Mouse (Mus musculus) lung, postnatal 0 days (tissue): ENCODE results near the gene Mbl2. TPM values are rescaled to one million over a fixed set of nuclear protein-coding genes. Genes with fewer than 3 reads are reported as not detected.

ENCODE experiments used
- ATAC-seq: fragments of 200-750 bp; cut with Nextera tagmentation; 2 replicates; pipeline ENCODE4 v1.8.0; 2017; ENCODE audit warnings: moderate library complexity
- DNase-seq: peaks from one replicate; pipeline ENCODE4 v3.0.0-alpha.2; 2016; ENCODE audit warnings: low spot score
- H3K27ac ChIP-seq: fragments of 300-500 bp; sonication (generic); 2 replicates; pipeline ENCODE4 v1.5.1; 2014; ENCODE audit warnings: antibody characterized with exemption, mild to moderate bottlenecking, low read length, mixed read lengths
- H3K27me3 ChIP-seq: fragments of 300-500 bp; sonication (generic); replicated peaks from 2 replicates; pipeline ENCODE4 v1.6.1; 2014; ENCODE audit warnings: low read length, mixed read lengths; ENCODE audit not compliant: insufficient read depth
- H3K36me3 ChIP-seq: fragments of 300-500 bp; sonication (generic); 2 replicates; pipeline ENCODE4 v1.6.1; 2014; ENCODE audit warnings: low read length, mixed read lengths; ENCODE audit not compliant: insufficient read depth
- H3K4me1 ChIP-seq: fragments of 300-500 bp; sonication (generic); 2 replicates; pipeline ENCODE4 v1.6.1; 2014; ENCODE audit warnings: antibody characterized with exemption, low read depth, low read length, mixed read lengths; ENCODE audit not compliant: insufficient read depth
- H3K4me2 ChIP-seq: fragments of 300-500 bp; sonication (generic); replicated peaks from 2 replicates; pipeline ENCODE4 v1.6.1; 2014; ENCODE audit warnings: low read depth, mild to moderate bottlenecking, low read length, moderate library complexity, mixed read lengths
- H3K4me3 ChIP-seq: fragments of 300-500 bp; sonication (generic); 2 replicates; pipeline ENCODE4 v1.5.1; 2014; ENCODE audit warnings: low read depth, low read length
- H3K9ac ChIP-seq: fragments of 300-500 bp; sonication (generic); replicated peaks from 2 replicates; pipeline ENCODE4 v1.6.1; 2014; ENCODE audit warnings: low read depth, mild to moderate bottlenecking
- H3K9me3 ChIP-seq: fragments of 300-500 bp; sonication (generic); 2 replicates; pipeline ENCODE4 v1.6.1; 2016; ENCODE audit warnings: low read length, mixed read lengths
- CTCF ChIP-seq: IDR thresholded peaks from 2 replicates; pipeline ENCODE4 v1.5.1; 2016; ENCODE audit warnings: antibody characterized with exemption, mild to moderate bottlenecking
- EP300 ChIP-seq: IDR thresholded peaks from 2 replicates; pipeline ENCODE4 v1.6.1; 2016; ENCODE audit warnings: antibody characterized with exemption, mild to moderate bottlenecking, control low read depth
- WGBS: fragments of 180-500 bp; shearing (Covaris S2); extraction: QIAGEN DNeasy Blood & Tissue Kit; methylation state at CpG from one replicate; pipeline ENCODE4 v1.1.7; 2014; 5-methylcytosine and 5-hydroxymethylcytosine counted together
- microRNA-seq: library from miRNA; unstranded; fragments of <30 nt; microRNA quantifications from one replicate; pipeline ENCODE4, GENCODE M21; 2016
- polyA plus RNA-seq: library from polyadenylated mRNA; unstranded; fragments of >200 nt; fragmentation: Nextera tagmentation; extraction: Ambion mirVana; gene quantifications from 2 replicates; pipeline ENCODE4 v1.2.1, GENCODE M21; 2015

Mbl2 gene
- polyA plus RNA-seq, 1 experiment from 2014 or later = not detected

DNA sequence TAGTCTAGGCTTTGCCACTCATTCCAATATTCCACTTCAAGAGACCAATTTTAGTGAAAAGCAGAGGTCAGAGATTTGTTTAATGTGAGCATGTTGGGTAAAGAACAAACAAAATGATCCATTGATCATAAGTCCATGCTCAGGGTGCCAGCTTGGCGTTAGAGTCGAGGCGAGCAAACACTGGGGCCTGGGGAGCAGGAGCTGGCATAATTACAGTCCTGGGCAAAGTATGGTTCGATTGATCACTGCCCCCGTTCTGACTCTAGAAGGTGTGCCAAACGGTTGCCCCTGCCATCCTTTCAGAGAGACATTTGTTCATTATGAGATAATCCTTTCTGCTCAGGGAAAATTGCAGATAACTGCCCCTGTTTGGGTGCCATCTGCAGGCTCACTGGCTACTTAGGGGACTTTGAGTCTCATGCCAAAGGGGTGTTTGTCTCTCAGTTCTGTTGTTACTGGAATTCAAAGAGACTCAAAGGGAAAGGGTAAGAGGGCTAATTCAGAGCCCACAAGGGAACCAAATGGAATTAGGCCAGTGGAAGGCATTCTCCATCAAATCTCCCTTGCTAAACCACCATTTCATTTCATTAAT, 55.3 kb downstream of the Mbl2 start:
- no peak overlapping the region for H3K27ac ChIP-seq
- H3K9ac ChIP-seq = no peak overlapping the region
- no peak overlapping the region for H3K4me2 ChIP-seq
- H3K36me3 ChIP-seq = no peaks in the 10 kb centered on the region
- no peaks in the 10 kb centered on the region for H3K4me1 ChIP-seq
- ATAC-seq (no peak), DNase-seq (no peak)
- no peak overlapping the region for H3K4me3 ChIP-seq
- no peaks in the 10 kb centered on the region for H3K27me3 ChIP-seq
- H3K9me3 ChIP-seq = no peaks in the 10 kb centered on the region
- WGBS = 88% methylated on average over 6 of the region's 6 CpGs
- TF ChIP-seq CTCF = no peak
- TF ChIP-seq EP300 = no peak

Small RNA genes lying within 50 kb of the gene (microRNA-seq; reads per million reads assigned to microRNA genes)
- not detected for gene Gm24108

Other genes with a start within 250 kb of the Mbl2 start
- gene Trpd52l3, start 229.2 kb upstream of the Mbl2 start, polyA plus RNA-seq = not detected in 2 replicates
- gene Uhrf2, start 202.4 kb upstream of the Mbl2 start, polyA plus RNA-seq = 28.0 and 36.7 TPM in 2 replicates
- 0.07 and 0.10 TPM in 2 replicates for gene Gldc, start 57.5 kb upstream of the Mbl2 start, polyA plus RNA-seq